Mouse (Mus musculus): Measurements from ENCODE around the gene Gm5767. TPM values are rescaled to one million over a fixed set of nuclear protein-coding genes. Genes with fewer than 3 reads are reported as not detected.

Gm5767 gene
- total RNA-seq, 2 experiments from 2014 or later, result not detected

DNA sequence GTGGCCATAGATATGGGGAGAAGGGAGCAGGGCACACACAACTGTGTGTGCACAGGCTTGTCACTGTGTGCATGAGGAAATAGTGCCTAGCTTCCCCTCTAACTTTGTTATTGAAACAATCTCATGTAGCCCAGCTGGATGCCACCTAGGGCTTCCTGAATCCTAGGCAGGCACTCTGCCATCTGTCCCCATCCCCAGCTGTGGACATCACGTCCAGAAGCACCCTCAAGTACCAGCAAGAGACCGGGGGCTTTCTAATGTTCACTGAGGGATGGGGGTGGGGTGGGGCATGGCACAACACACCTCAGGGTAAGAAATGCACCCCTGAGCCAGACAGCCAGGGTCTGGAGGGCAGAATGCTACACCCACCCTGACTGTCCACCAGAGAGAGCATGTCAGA lies 12.2 kb upstream of the Gm5767 start:
- no peak for ATAC-seq (replicated peaks; ENCODE audit: low FRiP score, poor library complexity, severe bottlenecking)

DNA sequence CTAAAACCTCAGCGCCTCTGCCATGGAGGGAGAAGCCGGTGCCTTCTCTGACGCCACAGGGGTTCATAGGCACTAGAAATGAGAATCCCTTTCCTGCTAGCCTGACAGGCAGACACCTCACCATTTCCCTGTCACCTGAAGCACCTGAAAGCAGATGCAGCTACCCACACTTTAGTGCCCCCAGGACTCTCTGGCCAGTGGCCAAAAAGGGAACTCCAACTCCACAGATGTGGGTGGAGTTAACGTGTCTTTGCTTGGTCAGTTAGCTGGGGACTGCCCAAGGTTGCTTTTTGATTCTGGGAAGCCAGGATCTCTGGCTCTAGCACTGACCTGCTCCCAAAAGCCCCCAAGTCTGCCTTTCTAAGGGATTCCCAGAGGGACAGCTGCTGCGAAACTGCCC lies 11.1 kb upstream of the Gm5767 start:
- ATAC-seq (replicated peaks; ENCODE audit: low FRiP score, poor library complexity, severe bottlenecking), result no peak

DNA sequence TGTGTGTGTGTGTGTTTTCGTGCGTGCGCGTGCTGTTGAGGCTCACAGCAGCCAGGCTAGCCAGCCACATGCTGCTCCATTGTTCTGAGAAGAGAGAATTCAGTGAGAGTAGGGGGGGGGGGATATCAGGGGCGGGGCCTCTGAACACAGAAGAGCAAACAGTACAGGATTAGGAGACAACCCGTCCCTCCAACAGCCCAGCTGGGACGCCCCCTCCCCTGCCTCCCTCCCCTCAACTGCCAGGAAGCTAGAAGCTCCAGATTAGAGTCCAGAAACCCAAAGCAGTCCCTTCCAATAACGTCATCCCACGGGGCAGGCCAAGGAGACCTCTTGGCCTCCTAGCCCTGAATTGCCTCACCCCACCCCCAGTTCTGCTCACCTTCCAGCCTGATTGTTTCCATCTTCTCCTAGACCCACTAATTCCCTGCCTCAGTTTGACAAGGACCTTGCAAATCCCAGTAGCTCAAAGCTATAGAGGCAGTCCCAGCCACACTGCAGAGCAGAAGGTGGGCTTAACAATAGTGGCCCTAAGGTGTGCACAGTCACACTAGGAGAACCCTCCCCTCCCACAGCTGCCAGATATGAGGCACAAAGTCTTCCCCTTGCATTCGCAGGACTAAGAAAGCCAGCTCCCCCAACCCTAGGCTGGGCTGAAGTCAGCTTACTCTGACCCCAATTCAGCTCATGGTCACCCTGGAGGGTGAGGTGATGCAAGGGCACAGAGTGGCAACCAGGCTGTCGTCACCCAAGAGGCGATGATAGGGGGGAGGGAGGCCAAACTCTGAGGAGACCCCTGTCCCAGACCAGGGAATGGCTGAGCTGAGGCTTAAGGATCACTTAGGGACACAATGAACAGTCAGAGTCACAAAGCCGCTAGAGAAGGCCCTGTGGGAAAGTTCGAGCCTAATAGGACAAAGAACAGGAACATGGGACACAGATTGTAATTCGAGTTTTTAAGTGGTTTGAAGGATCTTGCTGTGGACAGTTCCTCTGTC lies 10.2 kb upstream of the Gm5767 start:
- ATAC-seq (replicated peaks; ENCODE audit: low FRiP score, poor library complexity, severe bottlenecking), result no peak

- peak; percentile 60 for ATAC-seq (replicated peaks; ENCODE audit: low FRiP score, poor library complexity, severe bottlenecking)
Observed at GRCm38 (mm10) chr16:8671551-8672349, 8.8 kb upstream of the Gm5767 start, which contains the start of gene Carhsp1. Gene Carhsp1 (minus strand): TSS chr16:8672155.

DNA sequence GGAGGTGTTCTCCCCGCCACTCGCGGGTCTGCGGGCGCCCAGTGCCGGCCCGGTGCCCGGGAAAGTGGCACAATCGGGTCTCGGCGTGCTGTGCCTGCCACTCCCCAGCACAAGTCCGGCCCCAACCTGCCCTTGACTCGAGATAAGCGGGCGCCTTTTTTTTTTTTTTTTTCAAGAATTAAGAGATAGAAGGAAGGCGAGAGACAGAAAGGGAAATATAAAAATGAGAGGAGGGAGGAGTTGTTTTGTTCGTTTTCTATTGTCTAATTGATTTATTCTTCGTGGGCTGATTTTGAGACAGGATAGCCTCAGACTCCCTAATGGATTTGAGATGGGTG lies 8.3 kb upstream of the Gm5767 start:
- no peak for ATAC-seq (replicated peaks; ENCODE audit: low FRiP score, poor library complexity, severe bottlenecking)

DNA sequence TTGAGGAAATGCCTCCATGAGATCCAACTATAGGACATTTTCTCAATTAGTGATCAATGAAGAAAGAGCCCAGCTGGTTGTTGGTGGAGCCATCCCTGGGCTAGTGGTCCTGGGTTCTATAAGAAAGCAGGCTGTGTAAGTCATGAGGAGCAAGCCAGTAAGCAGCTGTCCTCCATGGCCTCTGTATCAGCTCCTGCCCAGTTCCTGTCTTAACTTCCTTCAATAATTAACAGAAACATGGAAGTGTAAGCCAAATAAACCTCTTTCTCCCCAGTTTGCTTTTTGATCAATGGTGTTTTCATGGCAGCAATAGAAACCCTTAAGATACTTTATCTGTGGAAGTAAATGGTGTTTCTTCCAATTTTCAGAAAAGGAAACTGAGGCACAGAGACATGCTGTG lies 7.8 kb upstream of the Gm5767 start:
- no peak for ATAC-seq (replicated peaks; ENCODE audit: low FRiP score, poor library complexity, severe bottlenecking)

DNA sequence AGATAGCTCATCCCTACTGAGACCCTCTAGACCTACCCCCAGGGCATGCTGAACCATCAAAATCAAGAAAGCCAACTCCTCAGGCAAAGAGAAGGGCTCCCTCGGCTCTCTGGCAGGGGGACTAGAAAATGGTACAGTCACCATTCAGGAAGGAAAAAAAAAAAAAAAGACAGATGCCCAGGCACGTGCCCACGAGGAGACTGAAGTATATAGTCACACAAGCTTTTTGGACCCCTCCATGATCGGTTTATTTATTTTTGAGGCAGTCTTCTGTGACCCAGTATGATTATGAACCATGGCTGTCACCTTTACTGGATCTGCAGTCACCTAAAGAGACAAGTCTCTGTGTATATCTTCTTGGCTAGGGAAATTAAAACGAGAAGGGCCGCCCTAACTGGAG lies 7.2 kb upstream of the Gm5767 start:
- ATAC-seq (replicated peaks; ENCODE audit: low FRiP score, poor library complexity, severe bottlenecking), result no peak

- no peak for ATAC-seq (replicated peaks; ENCODE audit: low FRiP score, poor library complexity, severe bottlenecking)
Observed at GRCm38 (mm10) chr16:8674165-8674564, 6.4 kb upstream of the Gm5767 start.

DNA sequence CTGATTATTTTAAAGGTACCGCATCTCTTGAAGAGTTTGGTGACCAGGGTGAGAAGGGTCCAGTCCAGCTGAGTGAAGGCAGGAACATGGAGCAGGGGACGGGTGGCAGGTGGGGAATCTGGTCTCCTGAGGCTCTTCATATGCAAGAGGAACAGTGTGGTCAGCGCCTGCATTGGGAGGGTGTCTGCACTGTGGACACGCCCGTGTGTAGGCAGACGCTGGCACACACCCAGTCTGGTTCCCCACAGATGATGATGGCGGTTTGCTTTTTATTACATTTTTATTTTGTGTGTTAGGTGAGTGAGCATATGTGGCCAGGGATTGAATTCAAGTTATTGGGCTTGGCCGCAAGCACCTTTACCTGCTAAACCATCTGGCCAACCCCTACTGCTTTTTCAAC lies 5.0 kb upstream of the Gm5767 start:
- ATAC-seq (replicated peaks; ENCODE audit: low FRiP score, poor library complexity, severe bottlenecking), result peak; percentile 52

DNA sequence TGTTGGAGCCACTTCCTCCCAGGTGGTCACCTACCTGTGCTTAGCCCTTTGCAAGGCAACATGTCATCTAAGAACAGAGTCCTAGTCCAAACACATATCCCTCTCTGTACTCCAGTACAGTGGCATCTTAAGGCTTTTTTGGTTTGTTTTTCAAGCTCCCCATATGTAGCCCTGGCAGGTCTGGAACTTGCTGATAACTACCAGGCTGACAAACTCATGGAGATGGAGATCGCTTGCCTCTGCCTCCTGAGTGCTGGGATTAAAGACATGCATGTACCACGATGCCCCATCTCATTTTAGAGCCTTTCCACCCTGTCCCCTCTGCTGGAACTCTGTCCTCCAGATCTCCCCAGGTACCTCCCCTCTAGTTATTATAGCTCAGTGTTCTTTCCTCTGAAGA lies 4.3 kb upstream of the Gm5767 start:
- peak; percentile 50 for ATAC-seq (replicated peaks; ENCODE audit: low FRiP score, poor library complexity, severe bottlenecking)

DNA sequence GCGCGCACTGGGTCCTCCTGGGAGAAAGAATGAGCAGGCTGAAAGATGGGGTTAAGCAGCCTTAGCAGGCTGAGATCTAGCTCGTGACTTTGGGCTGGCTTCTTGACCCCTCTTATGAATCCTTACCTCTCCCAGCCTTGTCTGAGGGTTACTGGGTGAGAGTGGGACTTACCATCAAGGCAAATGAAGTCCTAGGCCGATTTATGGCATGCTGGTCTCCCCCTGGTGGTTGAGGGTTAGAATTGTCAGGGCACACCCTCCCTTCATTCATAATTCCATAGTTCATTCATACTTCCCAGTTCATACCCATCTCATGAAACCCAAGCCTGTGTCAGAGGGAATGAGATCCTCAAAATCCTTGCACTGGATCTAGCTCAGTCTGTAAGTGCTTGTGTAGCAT lies 3.8 kb upstream of the Gm5767 start:
- peak; percentile 51 for ATAC-seq (replicated peaks; ENCODE audit: low FRiP score, poor library complexity, severe bottlenecking)

DNA sequence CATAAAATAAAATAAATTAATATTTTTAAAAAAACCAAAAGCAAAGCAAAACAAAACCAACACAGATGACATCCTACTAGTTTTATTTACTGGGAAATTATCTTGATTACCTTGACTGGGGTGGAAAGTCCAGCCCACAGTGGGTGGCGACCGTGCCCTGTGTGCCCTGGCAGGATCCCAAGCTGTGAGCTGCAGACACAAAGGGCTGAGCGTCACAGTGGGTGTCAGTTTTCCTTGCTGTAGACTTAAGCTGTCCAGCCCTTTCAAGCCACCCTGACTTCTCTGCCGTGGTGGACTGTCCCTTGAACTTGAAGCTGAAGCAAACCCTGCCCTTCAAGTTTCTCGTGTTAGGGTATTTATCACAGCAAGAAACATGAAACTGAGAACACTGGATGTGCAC lies 2.5 kb upstream of the Gm5767 start:
- peak; percentile 55 for ATAC-seq (replicated peaks; ENCODE audit: low FRiP score, poor library complexity, severe bottlenecking)

- peak; percentile 28 for ATAC-seq (replicated peaks; ENCODE audit: low FRiP score, poor library complexity, severe bottlenecking)
Observed at GRCm38 (mm10) chr16:8678676-8679075, 1.9 kb upstream of the Gm5767 start.

DNA sequence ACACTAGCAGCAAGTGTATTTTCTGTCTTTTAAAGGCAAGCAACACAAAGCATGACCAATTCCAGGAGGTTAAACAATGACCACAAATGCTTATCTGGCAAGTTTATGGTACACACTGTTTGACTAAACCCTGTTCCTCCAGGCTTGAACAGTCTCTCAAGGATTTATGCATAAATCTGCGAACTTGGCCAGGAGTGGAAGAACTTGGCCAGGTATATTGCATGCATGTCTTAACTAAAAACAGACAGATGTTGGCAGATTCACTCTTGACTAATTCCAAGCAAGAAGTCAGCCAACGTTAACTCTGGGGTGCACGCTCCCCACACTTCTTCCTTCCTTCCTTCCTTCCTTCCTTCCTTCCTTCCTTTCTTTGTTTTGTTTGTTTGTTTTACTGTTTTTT lies 790 bp upstream of the Gm5767 start:
- no peak for ATAC-seq (replicated peaks; ENCODE audit: low FRiP score, poor library complexity, severe bottlenecking)

DNA sequence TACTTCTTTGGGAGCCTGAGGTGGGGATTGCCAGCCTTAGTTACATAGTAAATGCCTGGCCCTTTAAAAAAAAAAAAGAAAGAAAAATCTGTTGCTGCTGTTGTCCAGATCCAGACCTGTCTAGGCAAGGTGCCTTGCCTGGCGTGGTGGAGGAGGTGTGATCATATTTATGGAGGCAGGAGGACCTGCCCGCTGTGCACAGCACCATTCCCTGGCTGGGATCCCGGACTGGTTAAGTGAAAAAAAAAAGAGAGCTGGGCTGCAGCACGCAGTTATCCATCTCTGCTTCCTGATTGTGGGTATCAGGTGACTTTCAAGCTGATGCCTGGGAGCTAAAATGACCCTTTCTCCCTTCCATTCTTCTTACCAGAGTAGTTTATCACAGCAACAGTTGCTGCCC lies 4.5 kb downstream of the Gm5767 start:
- ATAC-seq (replicated peaks; ENCODE audit: low FRiP score, poor library complexity, severe bottlenecking), result no peak

DNA sequence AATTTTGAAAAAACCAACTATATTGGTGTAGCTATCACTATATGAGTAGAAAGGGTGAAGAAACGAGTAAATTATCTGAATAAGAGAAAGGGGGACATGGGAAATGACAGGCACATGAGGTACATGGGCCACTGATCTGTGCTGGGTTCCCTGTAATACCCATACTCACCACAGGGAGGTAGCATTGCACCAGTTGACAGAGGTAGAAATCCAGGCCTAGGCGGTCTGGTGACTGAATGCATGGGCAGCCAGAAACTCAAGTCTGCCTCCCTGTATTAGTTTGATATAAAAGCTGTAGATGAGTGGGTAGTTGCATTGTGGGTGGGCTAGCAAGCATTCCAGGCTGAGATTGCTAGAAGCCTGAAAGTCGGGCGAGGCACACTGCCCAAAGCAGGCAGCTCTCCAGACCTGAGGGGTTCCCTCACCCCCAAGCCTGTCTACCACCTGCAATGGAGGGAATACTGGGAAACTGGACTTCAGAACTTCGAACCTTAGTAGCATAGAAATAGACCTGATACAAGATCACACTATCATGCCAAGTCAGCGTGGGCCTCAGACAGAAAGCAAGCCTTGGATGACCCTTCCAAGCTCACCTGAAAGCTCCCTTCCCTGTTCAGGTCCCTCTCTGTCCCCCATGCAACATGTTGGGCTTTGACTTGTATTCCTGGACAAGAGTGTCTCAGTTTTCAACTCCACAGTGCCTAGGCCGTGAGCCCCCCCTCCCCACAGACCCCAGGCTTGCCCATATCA lies 5.7 kb downstream of the Gm5767 start:
- ATAC-seq (replicated peaks; ENCODE audit: low FRiP score, poor library complexity, severe bottlenecking), result peak; percentile 66

GRCm38 (mm10) chr16:8686871-8687535 lies 6.4 kb downstream of the Gm5767 start:
- peak; percentile 86 for ATAC-seq (replicated peaks; ENCODE audit: low FRiP score, poor library complexity, severe bottlenecking)

DNA sequence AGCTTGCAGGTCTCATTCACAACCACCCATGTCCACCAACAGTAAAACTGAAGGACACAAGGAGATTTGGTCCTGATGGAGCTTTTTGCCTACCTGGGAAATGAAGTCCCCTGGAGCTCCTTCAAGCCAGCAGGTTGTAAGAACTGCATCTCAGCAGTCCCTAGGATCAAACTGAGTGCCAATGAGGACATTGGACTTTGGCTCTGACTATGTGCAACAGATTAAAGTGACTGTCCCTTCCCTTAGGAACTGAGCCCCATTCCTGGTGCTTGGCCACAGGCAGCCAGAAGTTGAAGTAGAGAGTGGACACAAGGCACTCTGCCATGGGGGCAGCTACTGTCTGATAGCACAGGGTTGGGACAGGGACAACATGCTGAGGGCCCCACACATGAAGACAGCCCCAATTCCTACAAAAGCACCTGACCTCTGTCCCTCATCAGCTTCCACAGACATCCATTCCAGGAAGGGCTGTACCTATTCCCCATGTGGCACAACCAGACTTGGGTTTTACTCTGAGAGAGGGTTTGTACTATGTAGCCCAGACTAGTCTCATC lies 7.1 kb downstream of the Gm5767 start:
- ATAC-seq (replicated peaks; ENCODE audit: low FRiP score, poor library complexity, severe bottlenecking), result no peak

DNA sequence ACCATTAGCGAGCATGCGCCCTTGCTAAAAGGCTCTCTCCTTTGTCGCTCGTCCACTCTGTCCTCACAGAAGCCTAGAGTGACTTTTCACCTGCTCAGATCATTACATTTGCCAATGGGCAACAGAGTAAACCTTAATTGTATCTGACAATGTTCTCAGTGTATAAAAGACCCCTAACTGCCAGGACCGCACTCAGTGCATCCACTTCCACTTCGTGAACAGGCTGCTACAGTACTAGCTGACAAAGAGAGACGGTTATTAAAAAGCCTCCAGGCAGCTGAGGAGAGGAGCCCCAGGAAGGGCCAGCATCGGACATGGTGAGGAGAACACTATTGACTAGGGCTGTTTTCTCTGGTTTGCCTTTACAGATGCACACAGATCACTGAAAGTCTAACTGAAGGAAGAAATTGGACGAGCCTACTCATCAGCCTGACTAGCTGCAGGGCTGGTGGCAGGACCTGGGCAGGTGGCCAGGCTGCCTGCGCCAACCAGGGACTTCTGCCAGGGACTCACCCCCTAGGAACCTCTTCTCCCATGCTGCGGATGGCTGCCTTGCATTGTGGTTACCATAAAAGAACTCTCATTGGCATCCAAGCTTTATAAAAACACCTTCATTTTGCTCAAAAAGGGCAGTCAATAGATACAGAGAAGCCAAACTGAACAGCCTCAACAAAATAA lies 9.5 kb downstream of the Gm5767 start:
- no peak for ATAC-seq (replicated peaks; ENCODE audit: low FRiP score, poor library complexity, severe bottlenecking)

Measured in erythroblast, adult 5-6 weeks (primary cell).